Mouse (Mus musculus): ENCODE measurements at regions not wholly inside any gene's neighbourhood (a gene's known extent, or its start where the extent isn't known, plus 50 kb on each side); places are given as distances from the start of the nearest gene placed in this dataset.

DNA sequence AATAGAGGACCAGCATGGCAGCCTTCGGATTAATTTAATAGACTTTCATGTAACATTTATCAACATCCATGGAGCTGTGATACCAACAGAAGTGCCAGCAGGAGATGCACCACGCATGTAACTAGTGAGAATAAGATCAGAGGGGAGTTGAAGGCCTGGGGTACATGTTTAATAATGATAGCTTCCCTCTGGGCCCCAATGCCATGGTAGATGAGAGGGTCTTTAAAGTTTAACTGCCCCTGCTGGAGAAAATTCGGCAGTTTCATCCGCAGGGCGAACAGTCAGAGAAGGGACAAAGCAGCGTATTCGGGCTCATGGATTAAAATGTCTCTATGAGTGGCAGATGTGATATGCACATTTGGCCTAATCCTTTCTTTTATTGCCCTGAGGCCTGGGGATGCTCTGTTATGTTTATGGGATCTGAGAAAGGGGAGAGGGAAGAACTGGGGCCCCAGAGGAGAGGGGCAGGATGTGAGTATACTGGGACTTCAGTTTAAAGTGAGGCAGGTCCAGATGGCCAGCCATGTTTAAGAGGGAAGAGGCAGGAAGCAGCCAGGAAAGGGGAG lies 114.1 kb downstream of the Pdgfra start:
- H3K27ac ChIP-seq (ENCODE audit: control insufficient read depth, low read depth, low read length): no peak overlapping the region
- no peak for DNase-seq (ENCODE audit: low read depth, low spot score)
- no peak overlapping the region for H3K9ac ChIP-seq (ENCODE audit: control insufficient read depth, low read depth, low read length, poor library complexity, severe bottlenecking)
- H3K9me3 ChIP-seq (replicated peaks; ENCODE audit: insufficient read depth, low read length): no peaks in the 10 kb centered on the region
- no peaks in the 10 kb centered on the region; a peak in 1 of 4 replicates for H3K27me3 ChIP-seq (ENCODE audit: control insufficient read depth in 1 of 2, insufficient read depth in 2 of 2, low read length in 2 of 2)
- H3K79me2 ChIP-seq (ENCODE audit: control insufficient read depth, insufficient read depth, low read length, poor library complexity): no peaks in the 10 kb centered on the region
- peaks cover 0 to 16% of the 10 kb centered on the region in 2 experiments; a peak in 3 of 4 replicates for H3K4me1 ChIP-seq (ENCODE audit: control insufficient read depth in 1 of 2, insufficient read depth in 2 of 2, low read length in 2 of 2)
- no peak for TF ChIP-seq POLR2AphosphoS2 (IDR thresholded peaks at IDR 0.05; ENCODE audit: low read length)
- TF ChIP-seq GATA1 (IDR thresholded peaks at IDR 0.05; ENCODE audit: low read depth, low read length): no peak
- no peak for TF ChIP-seq MAFK (IDR thresholded peaks at IDR 0.05; ENCODE audit: borderline replicate concordance, low read depth, low read length)
- TF ChIP-seq MXI1 (IDR thresholded peaks at IDR 0.05; ENCODE audit: low read depth, low read length): no peak
- TF ChIP-seq MAZ (IDR thresholded peaks at IDR 0.05; ENCODE audit: low read depth, low read length): no peak
- no peak for TF ChIP-seq TBP (IDR thresholded peaks at IDR 0.05; ENCODE audit: low read depth, low read length)
- no peak for TF ChIP-seq E2F4 (IDR thresholded peaks at IDR 0.05; ENCODE audit: borderline replicate concordance, low read depth, low read length)
- TF ChIP-seq EP300 (IDR thresholded peaks at IDR 0.05; ENCODE audit: low read depth in 1 of 2, low read length in 2 of 2): no peak
- TF ChIP-seq UBTF (IDR thresholded peaks at IDR 0.05; ENCODE audit: borderline replicate concordance, insufficient read depth, low read depth, low read length): no peak
- no peak for TF ChIP-seq SIN3A (IDR thresholded peaks at IDR 0.05; ENCODE audit: low read length)
- no peak for TF ChIP-seq KAT2A (conservative IDR thresholded peaks at IDR 0.05; ENCODE audit: low read depth, low read length)
- no peak for TF ChIP-seq GABPA (IDR thresholded peaks at IDR 0.05; ENCODE audit: low read depth, low read length)
- TF ChIP-seq NELFE (IDR thresholded peaks at IDR 0.05; ENCODE audit: low read depth, low read length): no peak
- TF ChIP-seq BHLHE40 (IDR thresholded peaks at IDR 0.05; ENCODE audit: borderline replicate concordance, low read depth, low read length): no peak
- no peak for TF ChIP-seq ZNF384 (IDR thresholded peaks at IDR 0.05; ENCODE audit: low read depth, low read length)
- TF ChIP-seq RAD21 (IDR thresholded peaks at IDR 0.05; ENCODE audit: low read depth, low read length): no peak
- no peak for TF ChIP-seq CTCF (IDR thresholded peaks at IDR 0.05 in 2 of 3, conservative IDR thresholded peaks at IDR 0.05 in 1 of 3; ENCODE audit: control insufficient read depth in 1 of 3, insufficient read depth in 1 of 3, low read depth in 2 of 3, low read length in 3 of 3, poor library complexity in 1 of 3, severe bottlenecking in 1 of 3)
- no peak for TF ChIP-seq CHD2 (IDR thresholded peaks at IDR 0.05; ENCODE audit: low read length)
- peaks cover 0 to 8% of the 10 kb centered on the region in 2 experiments; a peak in 2 of 4 replicates for H3K36me3 ChIP-seq (ENCODE audit: control insufficient read depth in 1 of 2, insufficient read depth in 2 of 2, low read length in 2 of 2)
- H3K4me3 ChIP-seq (ENCODE audit: control insufficient read depth in 1 of 2, insufficient read depth in 1 of 2, low read depth in 2 of 2, low read length in 2 of 2): no peak overlapping the region

DNA sequence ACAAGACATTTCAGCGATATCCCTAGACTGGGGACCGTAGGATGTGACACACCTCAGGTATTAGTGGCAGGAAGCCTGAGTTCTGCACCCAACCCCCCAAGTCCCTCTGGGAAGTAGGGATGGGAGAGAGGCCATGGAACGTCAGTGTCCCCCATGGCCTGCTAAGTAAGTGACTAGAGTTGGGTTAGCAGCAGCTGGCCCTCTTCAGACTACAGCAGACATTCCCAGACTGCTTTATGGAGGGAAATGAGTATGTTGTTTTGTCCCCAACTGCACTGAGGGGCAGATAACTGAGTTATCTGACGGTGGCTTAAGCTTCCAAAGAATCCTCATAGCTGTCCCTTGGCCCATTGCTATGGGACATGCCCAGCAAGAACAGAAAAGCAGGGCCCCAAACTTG lies 114.8 kb downstream of the Pdgfra start:
- Histone ChIP-seq H3K36me3 (ENCODE audit: control insufficient read depth in 1 of 2, insufficient read depth in 2 of 2, low read length in 2 of 2) (peaks cover 0 to 8% of the 10 kb centered on the region in 2 experiments; a peak in 2 of 4 replicates), H3K9me3 (replicated peaks; ENCODE audit: insufficient read depth, low read length) (no peaks in the 10 kb centered on the region), H3K79me2 (ENCODE audit: control insufficient read depth, insufficient read depth, low read length, poor library complexity) (no peaks in the 10 kb centered on the region), H3K9ac (ENCODE audit: control insufficient read depth, low read depth, low read length, poor library complexity, severe bottlenecking) (no peak overlapping the region), H3K27ac (ENCODE audit: control insufficient read depth, low read depth, low read length) (no peak overlapping the region), H3K27me3 (ENCODE audit: control insufficient read depth in 1 of 2, insufficient read depth in 2 of 2, low read length in 2 of 2) (no peaks in the 10 kb centered on the region), H3K4me1 (ENCODE audit: control insufficient read depth in 1 of 2, insufficient read depth in 2 of 2, low read length in 2 of 2) (peaks cover 0 to 16% of the 10 kb centered on the region in 2 experiments; a peak in 3 of 4 replicates), H3K4me3 (ENCODE audit: control insufficient read depth in 1 of 2, insufficient read depth in 1 of 2, low read depth in 2 of 2, low read length in 2 of 2) (no peak overlapping the region)
- TF ChIP-seq ZKSCAN1 (IDR thresholded peaks at IDR 0.05; ENCODE audit: low read depth, low read length): no peak
- DNase-seq (ENCODE audit: low read depth, low spot score): no peak

Measured in MEL (cell line).